Mouse (Mus musculus) kidney, embryonic 14.5 days (tissue): ENCODE results near the gene Folr2. TPM values are rescaled to one million over a fixed set of nuclear protein-coding genes. Genes with fewer than 3 reads are reported as not detected.
A peak's percentile ranks its signal among the peaks of the same experiment; 100 is the strongest.

Source experiments
- ATAC-seq: fragments of 200-750 bp; cut with Nextera tagmentation; 2 replicates; pipeline ENCODE4 v1.8.0; 2017; ENCODE audit warnings: moderate number of reproducible peaks, mild to moderate bottlenecking, moderate TSS enrichment, moderate library complexity; ENCODE audit not compliant: low FRiP score, low TSS enrichment
- H3K27ac ChIP-seq: fragments of 300-500 bp; sonication (generic); 2 replicates; pipeline ENCODE4 v1.5.1; 2014; ENCODE audit warnings: low read depth, mild to moderate bottlenecking, low read length, moderate library complexity, mixed read lengths
- H3K27me3 ChIP-seq: fragments of 300-500 bp; sonication (generic); 2 replicates; pipeline ENCODE4 v1.6.1; 2014; ENCODE audit warnings: mild to moderate bottlenecking, low read length; ENCODE audit not compliant: control insufficient read depth, insufficient read depth
- H3K36me3 ChIP-seq: fragments of 300-500 bp; sonication (generic); 2 replicates; pipeline ENCODE4 v1.6.1; 2014; ENCODE audit warnings: low read length, mixed read lengths; ENCODE audit not compliant: control insufficient read depth, insufficient read depth
- H3K4me1 ChIP-seq: fragments of 300-500 bp; sonication (generic); 2 replicates; pipeline ENCODE4 v1.6.1; 2014; ENCODE audit warnings: low read length, mixed read lengths; ENCODE audit not compliant: control insufficient read depth, insufficient read depth
- H3K4me2 ChIP-seq: fragments of 300-500 bp; sonication (generic); replicated peaks from 2 replicates; pipeline ENCODE4 v1.6.1; 2014; ENCODE audit warnings: low read depth, mild to moderate bottlenecking, low read length
- H3K4me3 ChIP-seq: fragments of 300-500 bp; sonication (generic); 2 replicates; pipeline ENCODE4 v1.5.1; 2014; ENCODE audit warnings: mild to moderate bottlenecking, low read length
- H3K9ac ChIP-seq: fragments of 300-500 bp; sonication (generic); 2 replicates; pipeline ENCODE4 v1.6.1; 2014; ENCODE audit warnings: low read depth, mild to moderate bottlenecking, low read length, moderate library complexity
- H3K9me3 ChIP-seq: fragments of 300-500 bp; sonication (generic); 2 replicates; pipeline ENCODE4 v1.6.1; 2016; ENCODE audit warnings: low read length; ENCODE audit not compliant: control insufficient read depth
- whole genome bisulfite sequencing: fragments of 180-500 bp; shearing (Covaris S2); extraction: QIAGEN DNeasy Blood & Tissue Kit; methylation state at CpG from one replicate; pipeline ENCODE4 v1.1.7; 2014; 5-methylcytosine and 5-hydroxymethylcytosine counted together
- polyA plus RNA-seq: library from polyadenylated mRNA; unstranded; fragments of >200 nt; fragmentation: Nextera tagmentation; extraction: Ambion mirVana; gene quantifications from 2 replicates; pipeline ENCODE4 v1.2.1, GENCODE M21; 2014

Gene Folr2
- polyA plus RNA-seq, 1 experiment from 2014 or later: 1.6 TPM

DNA sequence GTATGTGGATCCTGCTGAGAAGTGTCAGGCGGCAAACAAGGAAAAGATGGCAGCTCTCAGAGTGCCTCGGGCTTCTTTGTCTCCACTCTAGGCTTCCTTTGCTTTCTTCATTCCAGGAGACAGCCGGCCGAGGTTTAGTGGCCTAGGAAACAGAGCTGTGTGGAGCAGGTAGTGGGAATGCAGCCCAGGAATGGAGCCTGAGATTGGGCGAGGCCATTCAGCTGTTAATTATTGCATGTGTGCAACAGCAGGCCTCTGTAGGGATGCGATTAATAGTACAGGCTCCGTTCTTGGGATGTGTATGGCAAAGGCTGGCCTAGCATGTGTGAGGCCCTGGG lies 12.1 kb upstream of the Folr2 start:
- H3K27me3 ChIP-seq: no peaks in the 10 kb centered on the region
- H3K27ac ChIP-seq: peak overlapping the region; percentile 24; the same call in 1 of the 2 replicates
- WGBS: 76% methylated on average over 7 of the region's 7 CpGs
- H3K4me2 ChIP-seq: peak overlapping the region; percentile 12; the same call in 1 of the 2 replicates
- H3K4me1 ChIP-seq: peaks cover 5% of the 10 kb centered on the region; the same call in 1 of the 2 replicates
- H3K9me3 ChIP-seq: no peaks in the 10 kb centered on the region
- no peaks in the 10 kb centered on the region for H3K36me3 ChIP-seq
- no peak for ATAC-seq
- no peak overlapping the region for H3K9ac ChIP-seq
- H3K4me3 ChIP-seq: no peak overlapping the region

DNA sequence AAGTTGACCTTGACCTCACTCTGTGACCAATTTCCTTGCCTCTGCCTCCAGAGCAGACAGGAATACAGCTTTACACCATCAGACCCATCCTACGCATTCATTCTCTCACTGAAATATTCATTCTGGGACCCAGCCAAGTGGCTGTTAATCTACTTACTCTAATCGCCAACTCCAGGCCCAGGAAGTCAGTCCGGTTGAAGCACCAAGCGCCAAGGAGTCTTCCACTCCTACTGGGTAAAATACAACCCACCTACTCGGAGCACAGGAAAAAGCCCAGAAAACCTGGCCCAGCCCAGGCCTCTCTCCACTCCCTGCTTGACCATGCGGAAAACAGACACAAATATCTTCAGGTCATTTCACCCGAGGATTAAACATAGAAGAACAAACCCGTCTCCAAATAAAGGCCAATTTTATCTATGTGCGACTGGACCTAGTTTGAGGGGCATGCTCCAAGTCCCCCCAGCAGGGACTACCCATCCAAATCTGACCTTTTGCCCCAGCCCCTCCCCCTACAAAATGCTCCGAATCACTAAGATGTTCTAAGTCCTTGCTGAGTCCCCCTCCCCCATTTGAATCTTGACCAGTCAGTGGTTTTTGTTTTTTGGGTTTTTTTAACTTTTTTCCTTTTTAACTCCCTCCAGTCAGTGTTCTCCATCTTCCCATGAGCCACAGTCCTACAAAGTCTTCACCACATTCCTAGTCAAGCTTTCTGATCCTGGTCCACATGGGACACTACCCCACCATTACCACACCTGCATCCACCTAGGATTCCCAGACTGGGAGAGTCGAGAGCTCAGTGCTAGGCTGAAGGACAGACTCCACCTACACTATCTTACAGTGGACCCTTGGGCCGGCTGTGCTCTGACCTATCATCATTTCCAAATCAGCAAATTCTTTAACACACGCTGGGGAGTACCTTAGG lies 11.5 kb upstream of the Folr2 start:
- H3K27ac ChIP-seq: peak overlapping the region; percentile 24; the same call in 1 of the 2 replicates
- peak overlapping the region; percentile 12; the same call in 1 of the 2 replicates for H3K4me2 ChIP-seq
- peak; percentile 56; the same call in 1 of the 2 replicates for ATAC-seq
- H3K9ac ChIP-seq: no peak overlapping the region
- peaks cover 5% of the 10 kb centered on the region; the same call in 1 of the 2 replicates for H3K4me1 ChIP-seq
- H3K27me3 ChIP-seq: no peaks in the 10 kb centered on the region
- H3K4me3 ChIP-seq: no peak overlapping the region
- no peaks in the 10 kb centered on the region for H3K9me3 ChIP-seq
- no peaks in the 10 kb centered on the region for H3K36me3 ChIP-seq
- 47% methylated on average over 13 of the region's 13 CpGs for WGBS

DNA sequence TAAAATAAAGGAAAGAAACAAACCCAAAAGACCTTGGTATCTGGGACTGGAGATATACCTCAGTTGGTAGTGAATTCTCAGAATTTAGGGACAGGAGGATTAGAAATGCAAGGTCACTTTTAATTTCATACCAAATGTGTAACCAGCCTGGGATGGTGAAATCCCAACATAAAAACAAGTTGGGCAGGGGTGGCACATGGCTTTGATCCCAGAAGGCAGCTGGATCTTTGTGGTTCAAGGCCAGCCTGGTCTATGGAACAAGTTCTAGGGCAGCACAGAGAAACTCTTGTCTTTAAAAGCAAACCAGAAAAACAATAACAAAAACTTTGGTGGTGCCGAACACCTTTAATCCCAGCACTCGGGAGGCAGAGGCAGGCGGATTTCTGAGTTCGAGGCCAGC lies 10.5 kb upstream of the Folr2 start:
- Histone ChIP-seq H3K27ac (no peak overlapping the region), H3K4me1 (peaks cover 5% of the 10 kb centered on the region; the same call in 1 of the 2 replicates), H3K36me3 (no peaks in the 10 kb centered on the region), H3K4me3 (no peak overlapping the region), H3K9me3 (no peaks in the 10 kb centered on the region), H3K9ac (no peak overlapping the region), H3K27me3 (no peaks in the 10 kb centered on the region), H3K4me2 (no peak overlapping the region)
- WGBS: 100% methylated on average over 4 of the region's 4 CpGs
- ATAC-seq: no peak

DNA sequence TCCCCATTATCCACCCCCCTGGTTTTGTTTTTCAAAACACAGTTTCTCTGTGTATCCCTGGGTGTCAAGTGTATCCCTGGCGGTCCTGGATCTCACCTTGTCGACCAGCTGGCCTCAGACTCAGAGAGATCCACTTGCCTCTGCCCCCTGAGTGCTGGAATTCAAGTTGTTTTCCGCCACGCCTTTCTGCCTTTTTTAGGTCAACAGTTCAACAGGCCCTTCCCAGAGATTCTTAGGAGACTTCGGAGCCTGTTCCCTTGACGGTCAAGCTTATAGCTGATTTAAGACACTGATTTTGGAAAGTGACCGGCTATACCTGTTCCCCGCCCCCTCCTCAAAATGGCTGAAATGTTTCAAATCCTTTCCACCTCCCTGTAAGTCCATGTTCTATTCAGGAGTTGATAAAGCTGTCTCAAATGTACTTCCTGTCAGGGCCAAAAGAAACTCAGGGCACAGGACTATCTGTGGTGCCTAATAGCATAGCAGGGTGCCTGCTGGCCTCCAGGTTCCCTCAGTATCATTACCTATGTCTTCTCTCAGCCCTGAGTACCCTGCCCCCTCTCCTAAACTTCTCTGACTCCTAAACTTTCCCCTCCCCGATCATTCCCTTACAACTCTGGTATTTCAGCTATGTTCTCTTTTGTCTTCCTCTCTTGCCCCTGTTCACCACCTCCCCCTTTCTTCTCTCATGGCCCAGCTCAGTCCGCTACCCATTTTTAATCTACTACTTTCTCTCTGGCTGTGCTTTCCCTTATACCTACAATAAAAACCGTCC lies 9.7 kb upstream of the Folr2 start:
- H3K9ac ChIP-seq: no peak overlapping the region
- H3K27me3 ChIP-seq: no peaks in the 10 kb centered on the region
- H3K27ac ChIP-seq: no peak overlapping the region
- H3K36me3 ChIP-seq: no peaks in the 10 kb centered on the region
- H3K4me3 ChIP-seq: no peak overlapping the region
- no peak overlapping the region for H3K4me2 ChIP-seq
- 83% methylated on average over 11 of the region's 11 CpGs for WGBS
- no peak for ATAC-seq
- peaks cover 5% of the 10 kb centered on the region; the same call in 1 of the 2 replicates for H3K4me1 ChIP-seq
- no peaks in the 10 kb centered on the region for H3K9me3 ChIP-seq

DNA sequence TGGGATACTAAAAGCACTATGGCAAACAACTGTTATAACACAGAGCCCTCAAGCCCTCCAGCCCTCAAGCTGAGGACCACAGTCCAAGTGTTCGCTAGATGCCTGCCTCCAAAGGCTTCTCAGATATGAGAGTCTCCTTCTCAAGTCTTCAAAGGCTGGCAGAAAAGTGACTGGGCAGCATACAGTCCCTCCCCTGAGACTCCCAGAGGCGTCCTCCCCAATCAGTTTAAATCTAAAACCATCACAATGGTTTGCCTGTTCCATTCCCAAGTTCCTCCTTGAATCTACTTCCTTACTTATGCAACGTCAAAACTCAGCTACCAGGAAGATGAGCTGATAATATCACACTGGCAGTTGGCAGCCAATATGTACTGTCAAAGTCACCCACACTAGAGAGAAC lies 6.4 kb upstream of the Folr2 start, which contains the start of gene Anapc15:
TSS of gene Anapc15 (plus strand) at position 301 of the 400 bp plus-strand sequence.
- WGBS: 66% methylated on average over 3 of the region's 3 CpGs
- ATAC-seq: no peak
- H3K4me3 ChIP-seq: no peak within 1 kb of the TSS
- no peak within 1 kb of the TSS for H3K27ac ChIP-seq
- H3K4me2 ChIP-seq: no peak within 1 kb of the TSS
- no peaks in the 10 kb centered on the region for H3K36me3 ChIP-seq
- H3K9me3 ChIP-seq: no peaks in the 10 kb centered on the region
- H3K9ac ChIP-seq: no peak within 1 kb of the TSS
- no peaks in the 10 kb centered on the region for H3K27me3 ChIP-seq
- peaks cover 5% of the 10 kb centered on the region; the same call in 1 of the 2 replicates for H3K4me1 ChIP-seq

DNA sequence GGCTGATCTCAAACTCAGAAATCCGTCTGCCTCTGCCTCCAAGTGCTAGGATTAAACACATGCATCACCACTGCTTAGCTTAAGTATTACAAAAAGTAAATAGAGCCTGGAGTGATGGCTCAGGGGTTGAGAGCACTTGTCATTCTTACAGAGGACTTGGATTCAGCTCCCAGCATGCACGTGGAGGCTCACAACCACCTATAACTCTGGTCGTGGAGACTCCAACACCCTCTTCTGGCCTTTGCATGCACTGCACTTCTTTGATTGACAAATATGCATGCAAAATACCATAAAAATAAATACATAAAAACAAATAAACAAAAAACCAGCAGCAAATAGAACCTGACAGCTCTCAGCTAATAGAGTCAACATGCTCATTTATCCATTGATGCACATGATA lies 5.3 kb upstream of the Folr2 start:
- Histone ChIP-seq H3K27me3 (no peaks in the 10 kb centered on the region), H3K4me3 (no peak overlapping the region), H3K4me2 (no peak overlapping the region), H3K9me3 (no peaks in the 10 kb centered on the region), H3K27ac (no peak overlapping the region), H3K4me1 (no peaks in the 10 kb centered on the region), H3K9ac (no peak overlapping the region), H3K36me3 (no peaks in the 10 kb centered on the region)
- 74% methylated on average over 3 of the region's 3 CpGs for WGBS
- ATAC-seq: no peak

DNA sequence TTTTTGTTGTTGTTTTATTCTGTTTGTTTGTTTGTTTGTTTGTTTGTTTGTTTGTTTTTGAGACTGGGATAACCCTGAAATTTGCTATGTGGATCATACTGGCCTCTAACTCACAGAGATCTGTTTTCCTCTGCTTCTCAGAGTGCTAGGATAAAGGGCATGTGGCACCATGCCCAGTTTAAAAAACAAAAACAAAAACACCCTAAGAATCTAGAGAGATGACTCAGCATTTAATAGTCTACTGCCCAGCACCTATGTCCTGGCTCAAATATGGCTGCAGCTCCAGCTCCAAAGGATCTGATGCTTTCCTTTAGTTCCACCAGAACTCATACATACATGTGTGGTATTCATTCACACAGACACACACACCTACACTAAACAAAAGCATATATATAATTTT lies 4.0 kb upstream of the Folr2 start:
- Histone ChIP-seq H3K27ac (no peak overlapping the region), H3K27me3 (no peaks in the 10 kb centered on the region), H3K36me3 (no peaks in the 10 kb centered on the region), H3K4me2 (no peak overlapping the region), H3K4me3 (no peak overlapping the region), H3K9ac (no peak overlapping the region), H3K9me3 (no peaks in the 10 kb centered on the region), H3K4me1 (no peaks in the 10 kb centered on the region)
- no peak for ATAC-seq

DNA sequence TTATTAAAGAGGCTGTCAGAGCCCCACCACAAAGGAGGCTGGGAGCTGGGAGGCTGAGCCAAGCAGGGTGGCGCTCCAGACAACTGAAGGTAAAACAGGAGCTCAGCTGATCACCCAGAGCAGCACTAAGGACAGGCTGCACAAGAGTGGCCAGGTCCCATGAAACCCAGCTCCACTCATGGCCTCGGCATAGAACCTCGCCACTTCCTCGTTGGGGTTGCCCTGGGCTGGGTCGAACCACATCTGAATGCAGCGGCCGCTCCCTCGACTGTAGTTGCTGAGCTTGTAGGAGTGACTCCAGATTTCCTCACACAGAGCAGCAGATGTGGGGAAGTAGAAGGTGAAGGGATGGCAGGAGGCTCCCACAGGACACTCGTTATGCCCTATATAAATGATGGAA lies 1.4 kb upstream of the Folr2 start:
- H3K4me3 ChIP-seq: no peak overlapping the region
- ATAC-seq: no peak
- WGBS: 89% methylated on average over 9 of the region's 9 CpGs
- H3K27me3 ChIP-seq: no peaks in the 10 kb centered on the region
- no peaks in the 10 kb centered on the region for H3K36me3 ChIP-seq
- no peak overlapping the region for H3K27ac ChIP-seq
- no peak overlapping the region for H3K4me2 ChIP-seq
- no peaks in the 10 kb centered on the region for H3K9me3 ChIP-seq
- H3K9ac ChIP-seq: no peak overlapping the region
- no peaks in the 10 kb centered on the region for H3K4me1 ChIP-seq

DNA sequence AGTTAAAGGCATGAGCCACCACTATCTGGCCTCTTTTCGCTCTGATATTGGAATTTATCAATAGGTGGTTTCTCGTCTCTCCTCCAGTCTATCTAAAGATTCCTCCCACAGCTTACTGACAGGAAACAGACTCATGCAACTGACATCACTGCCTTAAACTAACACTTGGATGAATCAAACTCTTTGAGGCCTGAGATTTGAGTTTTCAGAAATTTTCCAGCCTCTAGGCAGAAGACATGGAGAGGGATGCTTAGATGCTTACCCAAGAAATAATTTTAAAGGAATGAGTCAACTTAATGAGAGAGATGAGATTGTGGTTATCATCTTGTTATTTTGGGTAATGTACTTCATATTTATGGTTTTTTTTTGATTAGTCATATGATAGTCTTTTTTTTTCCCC lies 3.2 kb downstream of the Folr2 start:
- WGBS: 86% methylated on average over 2 of the region's 2 CpGs
- no peak overlapping the region for H3K4me2 ChIP-seq

More for the DNA sequence above, 3.2 kb downstream of the Folr2 start:
- Histone ChIP-seq H3K27me3 (no peaks in the 10 kb centered on the region), H3K4me3 (no peak overlapping the region), H3K27ac (no peak overlapping the region), H3K36me3 (no peaks in the 10 kb centered on the region), H3K4me1 (no peaks in the 10 kb centered on the region), H3K9ac (no peak overlapping the region), H3K9me3 (no peaks in the 10 kb centered on the region)
- no peak for ATAC-seq
